Mouse (Mus musculus): ENCODE data around the gene Slc16a13. TPM values are rescaled to one million over a fixed set of nuclear protein-coding genes. Genes with fewer than 3 reads are reported as not detected.

The Slc16a13 gene
- polyA plus RNA-seq, 1 experiment from 2014 or later = 3.5 TPM

DNA sequence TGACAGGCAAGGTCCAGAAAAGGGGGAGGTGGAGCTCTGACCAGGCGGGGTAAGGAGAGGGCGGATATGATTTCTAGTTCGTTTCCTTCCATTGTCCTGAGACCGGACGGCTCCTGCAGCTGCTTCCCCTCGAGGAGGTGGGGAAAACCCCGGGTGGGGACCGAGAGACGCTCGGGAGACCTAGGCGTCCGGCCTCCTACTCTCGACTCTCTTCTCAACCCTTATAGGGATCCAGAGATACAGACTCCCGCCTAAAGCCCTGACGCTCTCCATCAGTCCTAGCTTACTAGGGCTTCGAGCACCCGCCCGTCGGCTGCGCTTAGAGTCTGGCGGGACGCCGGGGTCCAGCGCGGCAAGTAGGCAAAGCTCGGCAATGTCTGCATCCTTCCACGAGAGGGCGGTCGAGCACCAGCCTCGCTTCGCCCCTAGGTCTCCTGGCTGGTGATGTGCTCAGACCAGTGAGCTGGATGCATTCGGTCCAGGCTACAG lies 9.4 kb upstream of the Slc16a13 start:
- peaks cover 78% of the 10 kb centered on the region for H3K4me1 ChIP-seq (replicated peaks)
- peak overlapping the region; percentile 89 for H3K4me2 ChIP-seq
- peaks cover 9% of the 10 kb centered on the region for H3K36me3 ChIP-seq (replicated peaks)
- H3K27me3 ChIP-seq = peaks cover 62% of the 10 kb centered on the region
- 0 out of 2 replicates have a peak overlapping the region, but pooled peaks have one; percentile 53 for H3K9ac ChIP-seq
- no peak overlapping the region; the same call in 1 of the 2 replicates for H3K27ac ChIP-seq (replicated peaks)
- WGBS (ENCODE audit: insufficient replicate concordance) = 1% methylated on average over 32 of the region's 32 CpGs
- ATAC-seq (ENCODE audit: insufficient read depth) = peak; percentile 38
- peak overlapping the region; percentile 55 for H3K4me3 ChIP-seq (replicated peaks)
- H3K9me3 ChIP-seq (replicated peaks) = no peaks in the 10 kb centered on the region

DNA sequence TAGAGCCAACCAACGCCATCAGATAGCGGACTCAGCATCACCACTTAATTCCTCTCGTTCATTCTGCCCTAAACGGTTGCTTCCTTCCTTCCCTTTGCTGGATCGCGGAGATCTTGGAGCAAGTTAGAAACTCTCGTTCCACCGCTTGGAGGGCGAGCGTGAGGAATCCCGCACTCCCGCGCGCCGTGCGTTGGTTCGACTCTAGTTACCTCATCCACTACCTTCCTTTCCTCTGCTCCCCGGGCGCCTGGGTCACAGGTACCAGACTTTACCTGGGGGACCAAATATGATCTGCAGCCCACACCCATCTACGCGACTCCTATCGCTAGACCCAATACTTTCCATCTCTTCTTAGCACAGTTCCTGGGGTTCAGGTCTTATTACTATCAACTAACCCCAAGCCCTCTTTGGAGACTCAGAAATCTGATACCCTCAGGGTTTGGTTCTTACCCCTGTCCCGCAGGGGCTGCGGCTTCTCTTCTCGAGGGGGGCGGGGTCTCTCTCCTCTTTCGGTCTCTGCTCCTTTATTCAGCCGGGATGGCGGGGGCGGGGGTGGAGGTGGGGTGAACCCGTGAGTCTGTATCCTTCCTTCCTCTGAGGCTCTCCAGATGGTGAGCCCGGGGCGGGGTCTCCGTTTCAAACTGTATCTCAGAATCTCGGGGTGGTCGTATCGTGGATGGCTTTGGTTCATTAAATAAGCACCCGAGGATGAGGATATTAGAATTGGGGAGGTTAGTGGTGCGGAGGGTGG lies 8.6 kb upstream of the Slc16a13 start, which contains the start of gene Bcl6b:
Bcl6b (minus strand) TSS at position 539 of the 751 bp plus-strand sequence.
- H3K4me1 ChIP-seq (replicated peaks) = peaks cover 78% of the 10 kb centered on the region

DNA sequence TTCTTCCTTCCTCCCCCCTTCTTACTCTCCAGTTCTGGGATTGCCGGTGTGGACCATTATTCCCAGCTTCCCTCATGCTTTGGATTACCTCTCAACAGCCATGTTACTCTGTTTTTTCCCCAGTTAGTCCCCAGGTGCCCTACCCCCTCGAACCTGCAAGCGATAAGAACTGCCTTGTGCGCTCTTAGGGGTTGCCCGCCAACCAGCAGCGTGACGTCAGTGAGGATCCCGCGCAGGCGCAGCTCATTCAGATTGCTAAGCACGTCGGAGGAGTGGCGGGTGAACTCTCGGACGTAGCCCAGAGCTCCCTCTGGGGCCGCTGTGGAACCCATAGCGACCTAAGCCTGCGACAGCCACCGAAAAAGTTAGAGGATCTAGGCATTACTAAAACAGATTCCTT lies 8.0 kb upstream of the Slc16a13 start:
- peak overlapping the region; percentile 55 for H3K4me3 ChIP-seq (replicated peaks)
- H3K9me3 ChIP-seq (replicated peaks) = no peaks in the 10 kb centered on the region
- H3K4me2 ChIP-seq = peak overlapping the region; percentile 89
- 1% methylated on average over 19 of the region's 19 CpGs for WGBS (ENCODE audit: insufficient replicate concordance)
- H3K9ac ChIP-seq = peak overlapping the region; percentile 53
- no peaks in the 10 kb centered on the region for H3K36me3 ChIP-seq (replicated peaks)
- ATAC-seq (ENCODE audit: insufficient read depth) = peak; percentile 80
- H3K27me3 ChIP-seq = peaks cover 67% of the 10 kb centered on the region
- H3K4me1 ChIP-seq (replicated peaks) = peaks cover 78% of the 10 kb centered on the region
- H3K27ac ChIP-seq (replicated peaks) = peak overlapping the region; percentile 68

More for the DNA sequence above, 8.6 kb upstream of the Slc16a13 start, which contains the start of gene Bcl6b:
- peak within 1 kb of the TSS; percentile 55 for H3K4me3 ChIP-seq (replicated peaks)
- 2% methylated on average over 39 of the region's 39 CpGs for WGBS (ENCODE audit: insufficient replicate concordance)
- peak within 1 kb of the TSS; percentile 68 for H3K27ac ChIP-seq (replicated peaks)
- ATAC-seq (ENCODE audit: insufficient read depth) = peak; percentile 8; the same call in 1 of the 2 replicates
- peaks cover 67% of the 10 kb centered on the region for H3K27me3 ChIP-seq
- no peaks in the 10 kb centered on the region for H3K9me3 ChIP-seq (replicated peaks)
- H3K9ac ChIP-seq = peak within 1 kb of the TSS; percentile 53
- H3K4me2 ChIP-seq = peak within 1 kb of the TSS; percentile 89
- peaks cover under 1% of the 10 kb centered on the region; the same call in 1 of the 2 replicates for H3K36me3 ChIP-seq (replicated peaks)

DNA sequence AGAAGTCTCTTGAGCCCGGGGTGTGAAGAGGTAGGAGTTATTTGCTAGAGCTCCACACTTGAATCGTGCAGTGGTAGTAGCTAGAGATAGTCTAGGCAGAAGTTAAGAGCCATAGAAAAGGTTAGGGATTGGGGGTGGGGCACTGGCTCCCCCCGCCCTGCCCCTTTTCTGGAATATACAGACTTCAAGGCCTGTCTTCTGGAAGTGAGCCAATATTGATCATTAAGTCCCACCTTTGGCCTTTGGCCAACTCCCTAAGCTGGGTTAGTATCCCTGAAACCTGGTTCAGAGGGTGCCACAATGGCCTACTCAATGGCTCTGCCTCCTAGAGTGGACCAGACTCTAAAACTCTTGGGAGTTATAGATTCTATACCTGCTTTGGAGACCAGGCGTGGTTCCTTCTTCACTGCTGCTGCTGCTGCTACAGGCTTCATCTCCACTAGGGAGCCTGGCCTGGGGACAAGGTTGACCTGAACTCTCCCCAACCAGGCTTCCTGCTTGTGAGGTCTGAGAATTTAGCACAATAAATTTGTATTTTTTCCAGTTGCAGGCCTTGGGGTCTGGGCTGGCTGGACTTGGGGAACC lies 6.9 kb upstream of the Slc16a13 start:
- Histone ChIP-seq H3K4me3 (replicated peaks) (no peak overlapping the region), H3K9me3 (replicated peaks) (no peaks in the 10 kb centered on the region), H3K36me3 (replicated peaks) (no peaks in the 10 kb centered on the region), H3K9ac (0 out of 2 replicates have a peak overlapping the region, but pooled peaks have one; percentile 53), H3K4me2 (peak overlapping the region; percentile 89), H3K4me1 (replicated peaks) (peaks cover 83% of the 10 kb centered on the region), H3K27ac (replicated peaks) (peak overlapping the region; percentile 46; the same call in 1 of the 2 replicates), H3K27me3 (peaks cover 67% of the 10 kb centered on the region)
- no peak for ATAC-seq (ENCODE audit: insufficient read depth)
- WGBS (ENCODE audit: insufficient replicate concordance) = 66% methylated on average over 4 of the region's 4 CpGs

DNA sequence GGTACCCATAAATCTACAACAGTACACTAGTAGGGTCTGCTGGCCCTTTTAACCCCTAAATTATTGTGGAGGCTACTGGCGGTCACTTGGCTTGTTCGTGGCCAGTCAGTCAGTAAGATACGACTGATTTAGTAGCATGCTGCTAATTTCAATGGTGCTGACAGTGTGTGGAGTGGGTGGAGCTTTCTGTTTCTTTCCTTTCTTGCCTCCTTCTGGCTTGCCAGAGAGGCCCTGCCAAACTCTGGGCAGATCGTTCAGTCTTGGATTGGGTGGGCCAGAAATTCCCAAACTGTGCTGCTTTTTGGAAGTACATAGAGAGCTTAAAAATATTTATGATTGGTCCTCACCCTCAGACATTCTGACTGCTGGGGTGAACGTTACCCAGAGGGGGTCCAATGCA lies 6.3 kb upstream of the Slc16a13 start:
- no peak for ATAC-seq (ENCODE audit: insufficient read depth)
- Histone ChIP-seq H3K9ac (0 out of 2 replicates have a peak overlapping the region, but pooled peaks have one; percentile 0), H3K4me3 (replicated peaks) (peak overlapping the region; percentile 24; the same call in 1 of the 2 replicates), H3K27ac (replicated peaks) (peak overlapping the region; percentile 46; the same call in 1 of the 2 replicates), H3K36me3 (replicated peaks) (no peaks in the 10 kb centered on the region), H3K4me1 (replicated peaks) (peaks cover 89% of the 10 kb centered on the region), H3K4me2 (peak overlapping the region; percentile 89), H3K27me3 (peaks cover 61% of the 10 kb centered on the region), H3K9me3 (replicated peaks) (no peaks in the 10 kb centered on the region)
- WGBS (ENCODE audit: insufficient replicate concordance) = 41% methylated on average over 5 of the region's 5 CpGs

DNA sequence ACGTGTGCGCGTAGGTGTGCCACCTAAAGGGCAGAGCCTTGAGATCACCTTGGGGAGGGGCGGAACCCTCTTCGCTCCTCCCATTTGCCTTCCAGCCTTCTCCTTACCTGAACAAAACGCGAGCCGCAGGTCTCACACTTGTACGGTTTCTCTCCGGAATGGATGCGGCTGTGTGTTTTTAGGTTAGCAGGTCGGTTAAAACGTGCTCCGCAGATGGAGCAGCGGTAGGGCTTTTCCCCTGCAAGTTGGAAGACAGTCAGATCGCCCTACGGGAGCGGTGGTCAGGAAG lies 5.7 kb upstream of the Slc16a13 start:
- Histone ChIP-seq H3K4me3 (replicated peaks) (peak overlapping the region; percentile 24), H3K4me2 (peak overlapping the region; percentile 89), H3K36me3 (replicated peaks) (no peaks in the 10 kb centered on the region), H3K9ac (0 out of 2 replicates have a peak overlapping the region, but pooled peaks have one; percentile 5), H3K4me1 (replicated peaks) (peaks cover 95% of the 10 kb centered on the region), H3K27ac (replicated peaks) (0 out of 2 replicates have a peak overlapping the region, but pooled peaks have one; percentile 46), H3K27me3 (peaks cover 60% of the 10 kb centered on the region), H3K9me3 (replicated peaks) (no peaks in the 10 kb centered on the region)
- ATAC-seq (ENCODE audit: insufficient read depth) = no peak
- 25% methylated on average over 18 of the region's 18 CpGs for WGBS (ENCODE audit: insufficient replicate concordance)

DNA sequence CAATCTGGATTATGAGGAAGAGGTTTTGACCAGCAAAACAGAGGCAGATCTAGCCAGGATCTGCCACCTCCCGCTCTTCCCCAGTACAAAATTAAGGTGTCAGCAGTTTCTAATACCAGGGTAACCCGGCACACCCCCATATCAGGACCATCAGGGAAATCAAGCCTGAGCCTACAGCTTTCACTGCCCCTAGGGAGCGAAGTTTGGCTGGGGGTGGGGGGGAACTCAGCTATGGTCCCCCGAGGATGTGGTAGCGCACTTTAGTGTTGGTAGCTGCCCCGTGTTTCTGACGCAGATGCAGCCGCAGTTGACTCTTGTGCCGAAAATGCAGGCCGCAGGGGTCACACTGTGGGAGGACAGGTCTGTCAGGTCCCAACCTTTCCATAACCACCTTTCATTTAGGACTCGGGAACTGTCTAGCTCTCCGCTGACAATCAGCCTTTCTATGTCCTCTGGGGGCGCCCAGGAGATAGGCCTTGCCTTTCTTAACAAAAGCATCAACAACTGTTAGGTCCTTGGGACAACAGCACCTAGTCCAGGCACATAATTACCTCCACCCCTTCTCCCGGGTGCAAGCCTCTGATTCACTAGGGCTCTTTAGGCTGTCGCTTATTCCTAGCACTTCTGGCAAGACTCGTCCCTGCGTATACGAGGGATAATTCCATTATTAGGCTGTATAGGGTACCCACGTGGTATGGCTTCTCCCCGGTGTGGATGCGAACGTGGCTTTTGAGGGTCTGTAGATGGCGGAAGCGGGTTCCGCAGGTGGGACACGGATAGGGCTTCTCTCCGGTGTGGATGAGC lies 5.1 kb upstream of the Slc16a13 start:
- 42% methylated on average over 27 of the region's 27 CpGs for WGBS (ENCODE audit: insufficient replicate concordance)
- H3K27ac ChIP-seq (replicated peaks) = no peak overlapping the region
- H3K36me3 ChIP-seq (replicated peaks) = no peaks in the 10 kb centered on the region
- H3K9ac ChIP-seq = 0 out of 2 replicates have a peak overlapping the region, but pooled peaks have one; percentile 5
- H3K9me3 ChIP-seq (replicated peaks) = no peaks in the 10 kb centered on the region
- H3K27me3 ChIP-seq = peaks cover 58% of the 10 kb centered on the region
- peak overlapping the region; percentile 24 for H3K4me3 ChIP-seq (replicated peaks)
- peaks cover 97% of the 10 kb centered on the region for H3K4me1 ChIP-seq (replicated peaks)
- H3K4me2 ChIP-seq = peak overlapping the region; percentile 89
- ATAC-seq (ENCODE audit: insufficient read depth) = no peak

DNA sequence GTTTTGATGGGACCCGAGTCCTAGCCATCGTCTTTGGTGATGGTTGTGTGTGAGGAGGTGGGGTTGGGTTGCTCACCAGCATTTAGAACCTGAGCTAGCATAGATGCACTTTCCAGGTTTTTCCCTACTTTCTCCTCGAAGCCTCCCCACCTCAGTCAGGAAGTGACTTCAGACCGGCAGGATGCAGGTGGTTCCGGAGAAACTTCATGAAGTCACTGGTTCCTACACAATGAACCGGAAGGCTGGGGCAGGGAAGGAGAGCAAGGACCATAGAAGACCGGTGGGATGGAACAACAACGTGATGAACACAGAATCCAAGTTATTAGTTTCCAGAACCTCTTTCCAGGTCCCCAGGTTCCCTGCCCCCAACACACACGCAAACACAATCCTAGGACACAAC lies 2.9 kb upstream of the Slc16a13 start:
- no peak for ATAC-seq (ENCODE audit: insufficient read depth)

DNA sequence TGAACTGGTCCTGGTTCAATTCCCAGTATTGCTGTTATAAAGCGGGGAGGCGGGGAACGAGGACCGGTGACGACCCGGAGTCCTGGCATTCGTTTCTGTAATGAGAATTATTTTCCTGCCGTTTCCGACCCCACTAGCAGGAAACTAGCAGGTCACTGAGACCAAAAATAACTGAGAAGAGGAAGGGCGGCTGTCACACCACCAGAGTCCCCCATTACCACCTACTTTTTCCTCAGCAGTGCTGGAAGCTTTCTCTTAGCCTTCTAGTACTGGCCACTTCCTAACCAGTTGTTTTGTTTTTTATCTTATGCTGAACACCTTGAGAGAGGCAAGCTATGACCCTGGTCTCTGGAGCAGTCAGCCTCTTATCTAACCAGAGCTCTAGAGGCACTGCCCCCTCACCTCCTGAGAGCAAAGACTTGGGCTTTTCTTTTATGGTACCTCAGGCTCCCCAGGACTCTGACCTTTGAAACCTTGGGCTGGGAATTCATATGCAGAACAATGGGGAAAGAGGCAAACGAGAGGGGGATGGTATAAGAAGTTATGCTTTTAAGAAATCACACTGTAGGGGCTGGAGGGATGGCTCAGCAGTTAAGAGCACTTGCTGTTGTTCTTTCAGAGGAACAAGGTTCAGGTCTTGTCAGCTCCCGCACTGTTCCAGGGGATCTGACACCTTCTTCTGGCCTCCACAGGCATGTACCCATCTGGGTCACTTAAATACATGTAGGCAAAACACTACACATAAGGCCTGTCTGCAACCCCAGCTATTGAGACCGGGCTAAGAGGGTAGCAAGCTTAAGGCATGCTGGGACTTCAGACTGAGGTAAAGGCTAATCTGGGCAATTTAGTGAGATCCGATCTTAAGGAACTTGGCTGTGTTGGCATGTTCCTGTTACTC lies 988 bp upstream of the Slc16a13 start:
- Histone ChIP-seq H3K36me3 (replicated peaks) (no peaks in the 10 kb centered on the region), H3K4me1 (replicated peaks) (peaks cover 87% of the 10 kb centered on the region), H3K4me2 (peak overlapping the region; percentile 95), H3K4me3 (replicated peaks) (peak overlapping the region; percentile 68), H3K27me3 (peaks cover 21% of the 10 kb centered on the region), H3K9me3 (replicated peaks) (no peaks in the 10 kb centered on the region), H3K9ac (peak overlapping the region; percentile 80), H3K27ac (replicated peaks) (peak overlapping the region; percentile 98)
- peak; percentile 86 for ATAC-seq (ENCODE audit: insufficient read depth)
- WGBS (ENCODE audit: insufficient replicate concordance) = 3% methylated on average over 14 of the region's 14 CpGs

More for the DNA sequence above, 2.9 kb upstream of the Slc16a13 start:
- Histone ChIP-seq H3K9ac (no peak overlapping the region), H3K4me2 (no peak overlapping the region; the same call in 1 of the 2 replicates), H3K27me3 (peaks cover 36% of the 10 kb centered on the region), H3K4me3 (replicated peaks) (no peak overlapping the region), H3K4me1 (replicated peaks) (peaks cover 97% of the 10 kb centered on the region), H3K36me3 (replicated peaks) (no peaks in the 10 kb centered on the region), H3K27ac (replicated peaks) (peak overlapping the region; percentile 36; the same call in 1 of the 2 replicates), H3K9me3 (replicated peaks) (no peaks in the 10 kb centered on the region)
- 32% methylated on average over 9 of the region's 9 CpGs for WGBS (ENCODE audit: insufficient replicate concordance)

DNA sequence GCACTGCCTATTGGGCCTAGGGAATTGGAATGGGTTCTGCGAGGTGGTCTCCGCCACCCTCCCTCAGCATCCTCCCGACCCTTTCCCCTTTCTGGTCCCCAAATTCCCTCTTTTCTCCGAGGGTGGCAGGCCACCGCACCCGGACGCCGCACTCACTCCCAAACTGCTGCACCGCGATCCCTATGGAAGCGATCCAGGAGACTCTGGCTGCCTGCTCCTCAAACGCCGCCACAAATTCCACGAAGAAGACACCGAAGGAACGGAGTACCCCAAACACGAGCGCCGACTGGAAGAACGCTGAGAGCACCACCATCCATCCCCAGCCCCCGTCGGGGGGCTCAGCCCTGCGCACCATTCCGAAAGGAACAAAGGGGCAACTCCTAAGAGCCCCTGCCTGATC lies 541 bp downstream of the Slc16a13 start:
- Histone ChIP-seq H3K36me3 (replicated peaks) (no peaks in the 10 kb centered on the region), H3K4me1 (replicated peaks) (peaks cover 72% of the 10 kb centered on the region)

More for the DNA sequence above, 541 bp downstream of the Slc16a13 start:
- peak overlapping the region; percentile 80 for H3K9ac ChIP-seq
- peak overlapping the region; percentile 95 for H3K4me2 ChIP-seq
- 3% methylated on average over 24 of the region's 24 CpGs for WGBS (ENCODE audit: insufficient replicate concordance)
- no peak for ATAC-seq (ENCODE audit: insufficient read depth)
- H3K27ac ChIP-seq (replicated peaks) = peak overlapping the region; percentile 98
- no peaks in the 10 kb centered on the region for H3K9me3 ChIP-seq (replicated peaks)
- peak overlapping the region; percentile 68 for H3K4me3 ChIP-seq (replicated peaks)
- H3K27me3 ChIP-seq = peaks cover 23% of the 10 kb centered on the region

Measured in liver, embryonic 15.5 days (tissue).